Mouse (Mus musculus) mesoderm, embryonic 11.5 days (tissue): Measurements from ENCODE around the gene Ppp1r15b.

ENCODE experiments used
- DNase-seq: peaks from one replicate; pipeline ENCODE4 v3.0.0-alpha.2; 2012; ENCODE audit warnings: low read depth, low spot score

Gene Ppp1r15b

DNA sequence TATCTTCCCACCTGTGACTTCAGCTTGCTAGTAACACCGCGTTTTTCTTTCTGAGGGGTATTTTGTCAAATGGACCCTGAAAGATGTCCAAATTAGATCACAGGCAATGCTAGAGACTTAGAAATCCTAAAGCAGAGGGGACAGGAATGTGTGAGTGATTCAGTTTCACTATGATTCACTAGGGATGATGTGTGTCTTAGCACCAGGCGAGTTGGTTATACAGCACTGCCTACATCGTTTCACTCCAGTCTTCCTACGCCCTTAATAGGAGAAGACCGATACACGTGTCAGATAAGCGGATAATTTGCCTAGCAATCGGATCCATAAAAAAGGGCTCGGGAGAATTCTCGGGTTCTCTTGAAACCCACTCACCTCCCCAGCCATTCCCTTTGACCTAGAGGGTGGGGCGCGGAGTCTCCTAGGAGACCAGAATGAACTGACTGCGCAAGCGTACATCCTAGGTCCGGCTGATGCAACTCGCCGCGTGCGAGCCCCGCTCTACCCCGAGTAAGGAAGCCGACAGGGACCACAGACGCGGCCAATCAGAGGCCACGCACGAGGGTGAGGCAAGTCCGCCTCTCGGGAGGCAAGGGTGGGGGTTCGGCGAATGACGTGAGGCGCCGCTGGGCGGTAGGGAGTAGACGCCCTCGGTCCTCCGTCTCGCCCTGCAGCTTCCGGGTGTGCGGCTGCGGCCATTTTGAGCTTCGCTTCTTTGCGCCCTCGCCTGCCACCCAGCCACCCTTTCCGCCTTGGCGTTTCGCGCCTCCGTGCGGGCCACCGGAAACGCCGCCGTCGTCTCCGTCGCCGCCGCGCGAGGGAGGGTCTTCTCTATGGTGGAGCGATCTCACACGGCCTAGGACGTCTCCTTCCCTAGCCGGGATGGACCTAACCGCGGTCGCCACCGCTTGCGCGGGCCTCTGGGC is at the start of gene Ppp1r15b:
Gene Ppp1r15b, plus strand, starts transcription at position 506 of the 923 bp plus-strand sequence.
- DNase-seq = peak; percentile 99

GRCm38 (mm10) chr1:133083003-133083546 is 47.9 kb upstream of the Ppp1r15b start:
- DNase-seq = no peak

GRCm38 (mm10) chr1:133083942-133084625 is 46.9 kb upstream of the Ppp1r15b start:
- DNase-seq = no peak

GRCm38 (mm10) chr1:133084708-133085416 is 46.1 kb upstream of the Ppp1r15b start:
- DNase-seq = no peak

DNA sequence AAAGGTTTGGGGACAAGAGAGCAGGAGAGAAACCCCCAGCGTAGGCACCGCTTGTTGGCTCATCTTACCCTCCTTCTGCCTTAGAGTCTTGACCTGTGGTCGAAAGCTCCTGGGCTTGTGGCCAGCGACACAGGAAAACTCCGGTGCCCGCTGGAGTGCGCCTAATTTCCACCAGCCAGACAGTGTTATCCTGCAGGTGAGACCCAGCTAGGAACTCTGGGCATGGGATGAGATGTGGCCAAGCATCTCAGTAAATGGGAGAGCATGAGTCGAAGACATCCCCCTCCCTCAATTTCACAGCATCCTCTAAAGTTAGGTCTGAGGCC is 45.6 kb upstream of the Ppp1r15b start:
- DNase-seq = no peak

GRCm38 (mm10) chr1:133086804-133087203 is 44.1 kb upstream of the Ppp1r15b start:
- no peak for DNase-seq

DNA sequence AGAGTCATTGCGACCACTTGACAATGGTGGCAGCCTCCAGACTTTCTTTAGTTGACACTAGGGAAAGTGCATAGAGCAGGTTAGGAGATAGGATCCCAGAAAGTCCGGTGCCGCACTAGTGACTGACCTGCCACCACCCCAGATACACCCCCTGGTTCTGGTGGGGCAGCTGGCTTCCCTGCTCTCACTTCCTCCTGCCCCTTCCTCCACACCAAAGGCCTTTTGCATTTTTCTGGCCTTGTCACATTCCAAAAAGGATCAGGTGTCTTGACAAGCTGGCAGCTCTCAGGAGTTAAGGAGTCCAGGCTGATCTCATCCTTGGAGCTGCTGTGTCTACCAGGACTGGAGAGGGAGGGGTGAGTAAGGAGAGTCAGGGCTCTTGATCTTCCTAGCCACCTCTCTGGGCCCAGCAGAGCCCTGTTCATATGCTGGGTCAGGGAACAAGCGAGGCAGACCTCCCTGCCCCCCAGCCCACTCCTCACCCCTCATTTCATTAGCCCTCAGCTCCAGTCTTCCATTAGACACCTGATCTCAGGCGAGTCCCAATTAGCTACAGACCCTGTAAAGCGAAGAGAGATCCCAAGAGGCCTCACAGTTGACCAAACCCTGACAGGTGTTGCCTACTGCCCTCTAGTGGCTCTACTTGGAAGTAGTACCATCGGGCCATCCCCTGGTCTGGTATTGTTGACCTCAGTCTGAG is 43.6 kb upstream of the Ppp1r15b start:
- peak; percentile 83 for DNase-seq

GRCm38 (mm10) chr1:133088196-133088595 is 42.7 kb upstream of the Ppp1r15b start:
- no peak for DNase-seq

GRCm38 (mm10) chr1:133089415-133089814 is 41.5 kb upstream of the Ppp1r15b start:
- no peak for DNase-seq

DNA sequence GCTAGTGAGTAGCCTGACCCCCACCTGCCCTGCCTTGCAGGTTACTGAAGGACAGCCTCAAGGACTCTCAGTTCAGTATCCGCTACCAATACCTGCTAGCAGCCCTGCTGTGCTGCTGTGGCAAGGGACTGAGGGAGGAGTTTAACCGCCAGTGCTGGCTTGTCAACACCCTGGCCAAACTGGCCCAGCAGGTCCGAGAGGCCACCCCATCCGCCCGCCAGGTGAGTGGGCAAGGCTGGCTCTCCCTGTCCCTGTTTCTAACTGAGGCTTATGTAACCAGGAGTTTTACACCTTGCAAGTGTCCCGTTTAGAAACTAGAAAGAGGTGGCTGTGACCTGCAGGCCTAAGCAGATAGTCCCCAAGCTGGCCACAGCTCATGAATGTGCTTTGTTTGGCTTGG is 40.3 kb upstream of the Ppp1r15b start:
- DNase-seq = no peak

DNA sequence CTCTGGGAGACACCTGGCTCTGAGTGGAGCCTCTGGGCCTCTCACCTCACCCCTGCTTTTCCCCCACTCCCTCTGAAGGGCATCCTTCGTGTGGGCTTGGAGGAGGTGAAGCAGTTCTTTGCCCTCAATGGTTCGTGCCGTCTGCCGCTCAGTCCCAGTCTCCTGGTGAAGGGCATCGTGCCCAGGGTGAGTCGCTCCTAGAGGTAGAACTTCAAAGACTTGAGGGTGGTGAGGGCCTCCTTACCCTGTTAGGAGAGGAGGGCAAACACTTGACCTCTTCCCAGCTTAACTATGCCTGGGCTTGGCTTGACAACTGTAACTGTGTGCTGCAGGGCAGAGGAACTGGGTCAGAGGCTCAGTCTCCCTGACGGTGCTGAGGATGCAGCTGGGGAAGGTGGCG is 39.5 kb upstream of the Ppp1r15b start:
- no peak for DNase-seq

DNA sequence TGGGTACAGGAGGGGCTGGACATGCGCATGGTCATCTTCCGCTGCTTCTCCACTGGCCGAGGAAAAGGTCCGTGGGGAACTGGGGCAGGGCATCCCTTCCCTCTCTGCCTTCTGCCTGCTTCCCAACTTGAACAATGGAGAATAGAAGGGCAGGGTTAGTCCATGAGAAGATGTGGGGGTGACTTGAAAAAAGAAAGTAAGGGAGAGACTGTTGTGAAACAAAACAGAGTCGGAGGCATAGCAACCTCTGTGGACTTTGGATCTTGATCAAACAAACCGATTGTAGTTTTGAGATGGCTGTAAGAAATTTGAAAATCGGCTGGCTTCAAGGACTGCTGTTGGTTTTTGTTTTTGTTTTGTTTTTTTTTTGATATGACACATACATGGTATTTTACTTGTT is 37.2 kb upstream of the Ppp1r15b start:
- no peak for DNase-seq

DNA sequence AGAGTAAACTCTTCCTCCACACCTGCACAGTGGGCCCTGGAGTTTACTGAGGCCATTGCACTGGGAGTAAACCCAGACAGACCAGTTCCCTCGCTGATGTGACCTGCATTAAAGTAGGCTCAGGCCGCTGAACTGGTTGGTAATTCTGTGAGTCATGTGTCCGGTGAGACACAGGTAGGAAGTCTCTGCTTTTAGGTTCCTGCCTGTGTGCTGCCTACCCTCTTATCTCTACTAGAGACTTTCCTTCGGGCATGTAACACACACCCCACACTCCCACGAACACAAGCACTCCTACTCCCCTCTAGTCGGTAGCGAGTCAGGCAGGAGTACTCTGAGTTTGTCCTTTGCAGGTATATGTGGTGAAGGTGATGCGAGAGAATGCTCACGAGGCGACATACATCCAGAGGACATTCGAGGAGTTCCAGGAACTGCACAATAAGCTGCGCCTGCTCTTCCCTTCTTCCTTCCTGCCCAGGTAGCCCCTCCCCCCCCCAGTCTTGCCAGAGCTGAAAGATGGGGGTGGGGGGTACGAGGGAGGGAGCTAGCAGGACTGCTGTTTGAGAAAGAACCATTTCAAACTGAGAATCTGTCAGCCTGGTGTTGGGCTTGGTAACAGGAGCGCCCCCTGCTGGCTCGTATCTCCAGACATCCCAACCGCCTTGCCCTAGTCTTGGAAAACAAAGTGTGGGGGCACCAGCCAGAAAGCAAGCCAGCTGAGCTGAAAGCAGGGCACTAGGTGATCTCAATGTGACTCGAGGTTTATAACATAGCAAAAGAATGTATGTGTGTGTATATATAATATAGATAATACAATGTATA is 29.8 kb upstream of the Ppp1r15b start:
- DNase-seq = peak; percentile 84

DNA sequence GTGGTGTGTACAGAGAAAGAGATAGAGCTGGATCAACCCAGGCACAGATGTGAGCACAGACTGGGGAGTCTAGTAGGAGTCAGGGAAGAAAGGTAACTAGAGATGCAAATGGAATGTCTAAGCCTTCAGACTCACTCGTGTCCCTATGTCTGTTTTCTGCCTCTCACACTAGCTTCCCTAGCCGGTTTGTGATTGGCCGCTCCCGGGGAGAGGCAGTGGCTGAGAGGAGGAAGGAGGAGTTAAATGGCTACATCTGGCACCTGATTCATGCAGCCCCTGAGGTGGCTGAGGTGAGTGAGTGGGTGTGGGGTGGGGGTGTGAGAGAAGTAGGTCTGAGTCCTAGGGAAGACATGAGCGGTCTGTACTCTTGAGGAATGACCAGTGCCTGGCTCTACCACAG is 28.8 kb upstream of the Ppp1r15b start:
- no peak for DNase-seq

DNA sequence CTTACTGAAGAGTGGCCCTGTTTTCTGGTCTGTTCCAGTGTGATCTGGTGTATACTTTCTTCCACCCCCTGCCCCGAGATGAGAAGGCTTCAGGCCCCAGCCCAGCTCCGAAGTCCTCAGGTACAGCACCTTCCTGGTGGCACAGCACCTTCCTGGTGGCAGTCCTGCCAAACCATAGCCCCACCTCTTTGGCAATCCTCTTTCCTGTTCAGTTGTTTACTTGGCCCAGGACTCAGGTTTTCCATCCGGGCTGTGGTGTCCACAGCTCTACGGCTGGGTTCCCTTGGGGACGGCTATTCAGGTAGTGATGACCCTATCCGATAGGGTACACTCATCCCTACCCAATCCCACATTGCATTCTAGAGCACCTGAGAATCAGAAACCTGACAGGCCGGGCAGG is 27.6 kb upstream of the Ppp1r15b start:
- DNase-seq = no peak

GRCm38 (mm10) chr1:133103871-133104270 is 27.1 kb upstream of the Ppp1r15b start:
- no peak for DNase-seq

GRCm38 (mm10) chr1:133116108-133116507 is 14.8 kb upstream of the Ppp1r15b start:
- DNase-seq = no peak

DNA sequence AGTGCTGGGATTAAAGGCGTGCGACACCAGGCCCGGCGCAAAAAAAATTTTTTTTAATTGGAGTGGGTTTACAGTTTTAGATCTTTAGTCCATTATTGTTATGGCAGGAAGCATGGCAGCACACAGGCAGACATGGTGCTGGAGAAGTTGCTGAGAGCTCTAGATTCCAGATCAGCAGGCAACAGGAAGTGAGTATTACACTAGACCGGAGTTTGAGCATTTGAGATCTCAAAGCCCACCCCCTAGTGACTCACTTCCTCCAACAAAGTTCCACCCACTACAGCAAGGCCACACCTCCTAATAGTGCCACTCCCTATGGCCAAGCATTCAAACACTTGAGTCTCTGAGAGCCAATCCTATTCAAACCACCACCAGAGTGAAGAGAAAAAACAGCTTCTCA is 12.8 kb upstream of the Ppp1r15b start:
- DNase-seq = no peak

- DNase-seq = no peak
Measured at GRCm38 (mm10) chr1:133118844-133119243, 12.1 kb upstream of the Ppp1r15b start.

- DNase-seq = no peak
Measured at GRCm38 (mm10) chr1:133119931-133120712, 10.8 kb upstream of the Ppp1r15b start.
